Mouse (Mus musculus) MEL-GATA-1-ER (cell line): Measurements from ENCODE around the gene Tmem200a.
"Not testable (repeated sequence)": the region's sequence is repeated elsewhere in the genome, so short reads cannot be mapped to it uniquely, and the experiment has no call there.

Experiments
- DNase-seq: peaks from one replicate; pipeline ENCODE4 v3.0.0-alpha.2; 2012; ENCODE audit warnings: low read depth; ENCODE audit errors: extremely low read depth

The Tmem200a gene

DNA sequence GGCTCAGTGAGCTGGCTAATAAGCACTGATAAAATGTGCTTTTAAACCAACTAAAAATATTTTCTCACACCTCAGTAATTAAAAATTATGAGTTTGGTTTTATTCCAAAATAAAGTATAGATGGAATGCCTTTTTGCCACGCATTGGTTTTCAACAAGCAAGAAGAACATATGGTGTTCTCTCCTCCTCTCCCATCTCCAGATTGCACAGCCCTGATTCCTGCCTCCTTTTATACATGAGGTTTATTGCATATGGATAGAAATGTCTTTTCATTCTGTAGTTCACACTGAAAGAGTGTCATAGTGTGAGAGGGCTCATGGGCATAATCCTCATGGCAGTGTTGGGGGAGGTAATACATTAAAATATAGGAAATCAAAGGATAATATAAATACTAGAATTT is 96.2 kb downstream of the Tmem200a start:
- DNase-seq = no peak

GRCm38 (mm10) chr10:25962863-25963262 is 116.0 kb downstream of the Tmem200a start:
- DNase-seq = no peak

DNA sequence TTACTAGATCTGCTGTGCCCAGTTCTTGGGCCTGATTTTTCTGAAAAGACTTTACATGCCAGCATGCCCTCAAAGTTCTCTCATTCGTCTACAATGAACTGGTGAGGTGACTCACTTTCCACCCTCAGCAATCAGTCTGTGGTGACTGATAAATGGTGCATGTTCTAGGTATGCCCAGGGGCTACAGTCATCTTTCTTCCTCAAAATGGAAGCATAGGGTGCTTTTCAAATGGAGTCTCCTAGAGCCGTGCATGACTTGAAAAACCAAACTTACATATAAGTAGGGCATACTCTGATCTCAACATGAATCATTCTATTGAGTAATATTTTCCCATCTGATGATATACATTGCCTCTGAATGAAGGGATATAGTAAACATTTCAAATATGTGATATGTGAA is 117.8 kb downstream of the Tmem200a start:
- no peak for DNase-seq

DNA sequence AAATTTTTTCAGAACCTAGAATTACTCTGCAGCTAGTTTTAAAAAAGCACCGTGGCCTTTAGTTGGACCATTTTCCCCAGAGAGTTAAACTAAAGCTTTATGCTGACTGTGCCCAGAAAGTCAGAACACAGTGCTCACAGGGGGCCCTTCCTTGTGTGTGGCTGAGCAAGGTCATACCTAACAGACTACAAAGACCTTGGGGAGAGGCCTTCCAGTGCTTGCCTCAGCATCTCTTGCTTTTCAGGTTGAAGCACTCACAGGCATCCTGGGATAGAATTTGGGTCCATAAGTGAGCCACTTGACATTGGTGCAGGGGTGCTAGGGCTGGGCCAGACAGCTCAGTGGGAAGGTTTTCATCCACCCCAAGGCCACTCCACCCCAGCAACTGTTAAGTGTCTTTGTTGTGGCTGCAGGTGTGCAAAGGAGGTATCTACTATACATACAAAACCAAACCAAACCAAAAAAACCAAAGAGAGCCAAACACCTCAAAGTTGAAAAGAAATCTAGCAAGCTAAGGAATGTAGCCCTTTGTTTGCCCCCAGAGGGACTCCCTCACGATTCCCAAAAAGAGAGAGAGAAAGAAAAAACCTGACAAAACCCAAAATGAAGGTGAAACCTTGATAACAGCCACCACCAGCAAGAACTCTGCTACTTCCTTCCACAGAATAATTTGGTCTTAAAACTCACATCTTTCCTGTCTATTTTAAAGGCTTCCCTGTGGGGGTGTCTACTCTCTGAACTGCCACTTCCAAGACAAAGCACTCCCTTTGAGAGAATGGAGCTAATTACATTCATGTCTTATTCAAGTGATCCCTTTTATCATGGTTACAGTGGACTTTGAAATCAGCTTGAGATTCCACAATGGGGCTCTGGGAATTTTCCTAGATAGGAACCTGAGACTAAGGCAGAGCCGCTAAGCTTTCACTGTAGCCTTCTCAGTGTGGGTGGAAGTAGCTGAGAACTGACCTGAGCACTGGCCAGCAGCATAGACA is 119.8 kb downstream of the Tmem200a start:
- no peak for DNase-seq

DNA sequence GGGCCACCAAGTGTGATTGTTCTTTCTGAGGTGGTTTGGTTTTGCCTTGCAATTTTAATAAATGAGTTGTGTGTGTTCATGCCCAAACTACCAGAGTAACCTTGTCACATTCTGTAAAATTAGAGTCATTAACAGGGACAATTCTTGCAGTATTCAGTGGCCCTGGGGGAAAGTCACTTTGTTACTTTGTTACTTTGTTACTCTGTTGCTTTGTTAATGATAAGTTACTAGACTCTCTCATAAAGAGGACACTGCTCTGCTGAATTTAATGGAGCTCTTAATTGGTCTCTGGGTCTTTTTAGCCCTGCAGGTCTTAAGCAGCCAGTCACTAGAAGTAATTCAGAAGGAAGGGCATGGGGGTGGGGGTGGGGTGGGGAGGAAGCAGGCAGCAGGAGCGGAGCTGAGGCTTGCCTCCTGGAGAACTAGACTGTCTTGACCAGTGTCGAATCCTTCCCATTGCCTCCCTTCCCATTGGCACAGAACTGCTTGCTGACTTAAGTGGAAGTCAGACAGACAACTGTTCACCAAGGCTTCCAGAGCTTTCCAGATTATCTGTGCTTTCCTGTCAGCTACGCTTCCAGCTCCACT is 124.1 kb downstream of the Tmem200a start:
- DNase-seq = no peak

DNA sequence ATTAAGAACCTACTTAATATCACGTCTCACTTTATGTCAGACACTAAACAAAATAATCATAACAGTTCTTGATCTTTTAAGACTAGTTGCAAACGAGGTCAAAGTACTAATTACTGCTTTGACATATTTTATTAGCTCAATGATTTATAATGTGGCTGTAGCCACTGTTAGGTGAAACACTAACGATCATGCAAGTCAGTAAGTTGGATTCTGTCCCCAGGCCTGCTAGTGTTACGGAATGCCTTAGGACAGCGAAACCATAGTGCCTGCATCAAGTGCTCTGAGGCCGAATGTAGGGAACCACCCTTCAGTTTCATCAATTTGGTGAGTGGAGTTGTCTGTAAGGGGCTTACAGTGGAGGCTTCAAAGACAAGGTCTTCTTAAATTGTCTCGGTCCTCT is 126.0 kb downstream of the Tmem200a start:
- DNase-seq = no peak

GRCm38 (mm10) chr10:25952150-25952549 is 126.7 kb downstream of the Tmem200a start:
- DNase-seq = no peak

DNA sequence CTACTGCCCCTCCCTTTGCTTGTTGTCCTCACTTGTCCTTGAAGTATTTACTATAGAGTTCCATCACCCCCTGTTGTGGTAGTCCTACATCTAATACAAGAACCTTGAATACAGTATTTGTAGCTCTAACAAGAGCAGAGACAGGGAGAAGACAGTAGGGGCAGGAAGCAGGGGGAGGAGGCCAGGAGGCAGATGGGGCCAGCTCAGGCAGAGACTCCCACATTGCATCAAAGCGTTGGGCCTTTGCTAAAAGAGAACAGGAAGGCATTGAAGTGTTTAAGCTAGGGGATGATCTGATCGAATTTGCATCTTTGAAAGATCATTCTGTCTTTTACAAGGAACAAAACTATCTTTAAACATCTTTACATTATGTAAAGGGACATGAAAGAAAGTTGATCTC is 133.0 kb downstream of the Tmem200a start:
- no peak for DNase-seq

DNA sequence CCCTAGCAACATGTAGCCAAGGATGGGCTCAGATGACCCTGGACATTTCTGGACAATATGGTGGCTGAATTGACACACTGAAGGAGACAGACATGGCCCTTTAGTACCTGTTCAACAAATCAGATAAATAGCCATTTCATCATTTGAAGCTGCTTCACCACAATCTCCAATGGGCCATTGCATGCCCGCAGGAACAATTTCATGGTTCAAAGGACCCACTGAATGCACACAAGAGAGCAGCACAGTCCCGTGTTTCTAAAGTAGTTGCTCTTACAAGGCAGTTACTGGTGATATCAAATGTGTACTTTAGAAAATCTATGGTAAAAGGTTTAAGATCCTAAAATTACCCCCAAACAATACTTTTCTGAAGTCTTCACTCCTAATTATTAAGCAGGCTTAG is 134.2 kb downstream of the Tmem200a start:
- no peak for DNase-seq

GRCm38 (mm10) chr10:25931796-25932195 is 147.1 kb downstream of the Tmem200a start:
- DNase-seq = no peak

GRCm38 (mm10) chr10:25929401-25930150 is 149.3 kb downstream of the Tmem200a start:
- no peak for DNase-seq

GRCm38 (mm10) chr10:25928861-25929368 is 149.9 kb downstream of the Tmem200a start:
- no peak for DNase-seq

DNA sequence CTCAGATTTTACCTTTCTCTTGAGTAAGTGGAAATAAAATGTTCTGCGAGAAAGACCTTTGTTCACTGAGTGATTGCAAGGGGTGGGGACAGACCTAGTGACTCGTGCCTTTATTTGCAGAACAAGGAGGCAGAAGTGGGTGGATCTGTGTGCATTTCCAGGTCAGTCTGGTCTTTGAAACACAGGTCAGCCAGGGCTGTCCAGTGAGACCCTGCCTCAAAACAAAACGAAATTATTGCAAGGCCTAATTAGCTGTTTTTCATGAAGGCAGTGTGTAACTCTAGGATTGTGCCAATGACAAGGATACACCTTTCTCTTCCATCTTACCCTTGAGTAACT is 150.4 kb downstream of the Tmem200a start:
- no peak for DNase-seq

DNA sequence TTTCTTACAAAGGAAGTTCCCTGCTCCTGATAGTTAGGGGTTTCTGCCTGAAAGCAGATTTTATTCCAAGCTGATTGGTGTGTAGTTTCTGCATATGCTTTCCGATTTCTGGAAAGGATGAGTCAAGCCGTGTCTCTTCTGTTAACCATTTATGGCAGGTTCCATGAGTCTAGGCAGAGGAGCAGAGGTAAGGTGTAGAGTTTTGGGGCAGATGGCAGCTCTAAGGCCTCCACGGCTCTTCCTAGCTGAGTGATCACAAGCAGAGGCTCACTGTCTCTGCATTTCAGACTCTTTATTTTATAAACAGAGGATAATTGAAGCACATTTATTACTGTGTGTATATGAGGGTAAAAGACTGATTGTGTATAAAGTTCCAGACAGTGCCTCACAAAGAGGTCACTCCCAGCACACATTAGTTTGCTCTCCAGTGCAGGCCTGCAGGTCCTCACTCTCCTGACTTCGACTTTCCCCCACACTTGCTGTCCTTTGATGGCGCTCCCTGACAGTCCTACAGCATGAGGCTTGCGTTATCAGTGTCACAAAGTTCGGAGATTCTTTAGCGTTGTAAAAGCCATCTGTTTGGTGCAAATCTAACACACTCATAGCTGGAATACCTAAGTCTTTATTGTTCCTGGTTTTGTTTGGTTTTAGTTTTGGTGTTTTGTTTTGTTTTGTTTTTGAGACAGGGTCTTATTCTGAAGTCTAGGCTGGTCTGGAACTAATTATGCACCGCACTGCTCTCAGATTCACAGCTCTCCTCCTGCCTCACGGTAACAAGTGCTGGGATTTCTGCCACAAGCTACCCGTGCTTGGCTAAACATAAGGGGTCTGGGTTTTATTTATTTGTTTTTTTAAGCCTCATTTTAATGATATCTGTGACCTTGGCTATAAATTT is 151.1 kb downstream of the Tmem200a start:
- DNase-seq = no peak

- DNase-seq = no peak
These were observed 158.1 kb downstream of the Tmem200a start for GRCm38 (mm10) chr10:25920640-25921278.

GRCm38 (mm10) chr10:25918103-25918502 is 160.7 kb downstream of the Tmem200a start:
- DNase-seq = peak; percentile 0

DNA sequence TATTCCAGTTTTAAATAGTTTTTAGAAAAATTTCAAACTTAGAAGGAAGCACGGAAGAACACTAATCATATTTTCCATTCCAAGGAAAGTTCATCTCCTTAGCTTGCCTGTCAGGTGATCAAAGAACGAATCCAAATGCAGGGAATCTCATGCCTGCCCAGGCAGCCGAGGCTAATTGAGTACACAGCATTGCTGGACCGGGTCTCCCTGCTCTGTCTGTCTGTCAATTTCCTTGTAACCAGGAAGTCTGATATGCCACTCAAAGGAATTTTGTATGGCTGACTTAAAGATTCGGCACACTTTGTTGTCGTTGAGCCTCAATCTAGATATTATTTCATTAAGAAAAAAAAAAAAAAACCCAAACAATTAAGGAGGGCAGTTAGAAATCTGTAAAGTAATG is 168.6 kb downstream of the Tmem200a start:
- DNase-seq = no peak

DNA sequence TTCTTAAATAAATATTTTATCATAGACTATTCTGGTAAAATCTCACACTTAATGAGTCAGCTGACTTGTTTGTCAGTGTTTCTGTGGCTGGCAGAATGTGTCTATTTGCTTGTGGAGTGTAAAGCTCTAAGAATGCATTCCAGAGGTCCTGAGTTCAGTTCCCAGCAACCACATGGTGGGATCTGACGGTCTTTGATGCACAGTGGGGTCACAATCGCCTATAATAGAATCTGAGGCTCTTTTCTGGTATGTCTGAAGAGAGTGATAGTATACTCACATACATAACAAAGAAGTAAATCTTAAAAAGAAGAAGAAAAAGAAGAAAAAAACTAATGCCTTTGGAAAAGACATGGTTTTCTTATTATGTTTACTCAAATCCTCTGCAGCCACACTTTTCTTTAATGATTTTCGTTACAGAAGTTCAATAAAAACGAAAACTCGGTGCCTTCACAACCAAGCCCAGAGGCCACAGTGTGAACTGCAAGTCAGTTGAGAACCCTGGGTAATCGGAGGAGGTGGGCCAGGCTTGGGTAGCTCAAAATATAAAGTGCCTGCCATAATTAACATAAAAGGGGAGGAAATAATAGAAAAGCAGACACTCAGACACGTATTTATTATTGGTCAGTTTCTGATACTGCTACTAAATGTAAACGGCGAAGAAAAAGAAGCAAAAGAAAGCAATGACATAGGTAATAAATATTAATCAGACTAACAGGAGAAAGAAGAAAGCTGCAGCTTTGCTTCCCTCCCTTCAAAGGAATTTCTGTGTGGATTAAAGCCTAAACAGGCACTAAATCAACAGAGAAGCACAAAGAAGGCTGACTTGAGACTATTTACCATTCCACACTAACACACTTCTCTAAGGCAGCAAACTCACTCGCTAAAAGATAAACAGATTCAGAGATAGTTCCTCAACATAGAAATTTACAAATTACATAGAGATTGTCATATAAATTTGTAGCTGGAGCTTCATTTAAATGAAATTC is 170.5 kb downstream of the Tmem200a start:
- no peak for DNase-seq

- DNase-seq = not testable (repeated sequence)
These were observed 184.7 kb downstream of the Tmem200a start for GRCm38 (mm10) chr10:25894126-25894525.
